Mouse (Mus musculus) spleen, embryonic (tissue): Measurements from ENCODE around the gene Trim80.

Experiments
- CTCF ChIA-PET: fragments of 350-600 bp; sonication (Branson Sonifier 250); formaldehyde crosslinking; loops from one replicate; lab custom pipeline; 2022; lab: Charles Lee

Trim80 gene

GRCm38 (mm10) chr11:115460976-115461375 lies 20.6 kb downstream of the Trim80 start:
- CTCF ChIA-PET: interaction anchor here (0.7 kb wide), 2 partner anchors 139 to 1140 kb away, joined by 3 to 5 read pairs; partner anchors contain the start of gene Ush1g

DNA sequence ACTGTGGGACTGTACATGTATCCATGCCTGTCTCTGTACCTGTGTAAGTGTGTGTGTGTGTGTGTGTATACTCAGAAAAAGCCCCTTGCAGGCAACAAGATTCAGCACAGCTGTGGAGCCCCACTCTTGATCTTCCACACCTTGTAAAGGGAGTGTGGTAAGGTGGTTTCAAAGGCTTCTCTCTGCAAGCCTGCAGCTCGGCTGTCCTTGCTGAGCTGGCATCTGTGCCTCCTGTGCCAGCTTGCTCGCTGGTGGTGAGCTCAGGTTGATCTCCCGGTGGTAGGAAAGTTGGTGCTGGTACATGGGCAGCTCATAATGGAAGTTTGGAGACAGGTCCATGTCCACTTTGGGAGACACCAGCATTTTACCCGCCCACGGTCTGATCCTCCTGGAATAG lies 21.5 kb downstream of the Trim80 start:
- CTCF ChIA-PET: interaction anchor here (0.7 kb wide), 2 partner anchors 140 to 1139 kb away, joined by 3 to 5 read pairs; partner anchors contain the start of gene Ush1g

DNA sequence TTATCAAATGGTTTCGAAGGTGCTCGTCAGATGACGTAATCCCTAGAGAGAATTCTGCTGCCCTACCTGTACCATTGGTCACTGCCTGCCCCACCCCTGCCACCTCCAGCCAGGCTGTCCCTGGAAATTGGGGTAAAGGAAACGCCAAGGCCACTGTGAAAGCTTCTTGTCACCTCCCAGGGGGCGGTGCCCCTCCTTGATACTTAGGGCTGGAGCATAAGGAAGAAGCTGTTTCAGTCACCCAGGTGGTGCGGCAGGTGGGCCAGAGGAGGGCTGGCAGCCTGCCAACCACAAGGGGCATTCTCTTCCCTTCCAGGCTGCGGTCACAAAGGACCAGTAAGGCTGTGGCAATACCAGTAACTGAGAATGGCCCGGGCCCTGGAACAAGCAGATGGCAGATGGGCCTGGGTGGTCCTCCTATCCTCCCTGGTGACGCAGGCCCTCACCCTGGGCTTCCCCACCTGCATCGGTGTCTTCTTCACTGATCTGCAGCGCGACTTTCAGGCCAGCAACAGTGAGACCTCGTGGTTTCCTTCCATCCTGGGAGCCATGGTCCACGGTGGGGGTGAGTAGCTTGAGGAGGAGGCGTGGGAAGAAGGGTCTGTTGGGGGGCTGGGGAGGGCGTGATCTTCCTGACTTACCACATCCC lies 22.0 kb downstream of the Trim80 start, which contains the start of gene Slc16a5:
Gene Slc16a5 (plus strand): TSS at position 232 of the 649 bp plus-strand sequence.
- CTCF ChIA-PET: no interaction called here

DNA sequence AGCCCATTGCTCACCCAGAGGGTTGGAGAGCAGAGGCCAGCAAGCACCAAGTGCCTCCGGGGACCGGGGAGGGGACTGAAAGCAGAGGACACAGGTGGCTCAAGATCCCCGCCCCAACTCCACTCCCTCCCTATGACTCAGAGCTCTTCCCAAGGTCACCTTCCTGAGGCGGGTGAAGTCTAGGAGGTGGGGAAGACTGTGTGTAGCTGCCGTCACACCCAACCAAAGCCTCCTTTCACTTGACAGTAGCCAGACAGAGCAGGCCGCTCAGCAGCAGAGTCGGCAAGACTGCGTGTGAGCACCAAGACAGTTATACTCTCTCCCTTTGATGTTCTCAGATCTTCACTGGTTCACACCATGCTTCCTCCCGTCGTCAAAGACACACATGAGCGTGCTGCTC lies 23.1 kb downstream of the Trim80 start:
- CTCF ChIA-PET: no interaction called here

- CTCF ChIA-PET: no interaction called here
Observed at GRCm38 (mm10) chr11:115464851-115465250, 24.5 kb downstream of the Trim80 start.

DNA sequence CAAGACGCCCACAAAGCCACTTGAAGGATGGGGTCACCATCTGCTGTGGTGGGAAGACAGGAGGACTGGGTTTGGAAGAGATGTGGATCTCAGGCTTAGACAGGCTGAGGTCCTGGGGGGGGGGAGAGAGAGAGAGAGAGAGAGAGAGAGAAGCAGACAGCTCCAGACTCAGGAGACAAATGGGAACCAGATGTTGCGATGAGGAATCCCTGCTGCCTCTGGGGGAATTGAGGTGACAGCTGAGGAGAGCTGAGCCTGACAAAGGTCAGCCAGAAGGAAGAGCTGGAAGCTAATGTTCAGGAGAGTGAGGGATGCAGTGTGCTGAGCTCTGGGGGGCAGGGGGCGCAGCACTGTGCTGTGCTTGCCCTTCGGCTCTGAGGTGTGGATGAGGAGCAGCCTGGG lies 26.9 kb downstream of the Trim80 start:
- CTCF ChIA-PET: interaction anchor here (0.7 kb wide), 1 partner anchor 61 kb away, joined by 7 read pairs; no protein-coding TSS in a partner anchor

- CTCF ChIA-PET: no interaction called here
Observed at GRCm38 (mm10) chr11:115472183-115472582, 31.8 kb downstream of the Trim80 start.

- CTCF ChIA-PET: no interaction called here
Observed at GRCm38 (mm10) chr11:115473626-115474275, 33.4 kb downstream of the Trim80 start.

GRCm38 (mm10) chr11:115475025-115475757 lies 34.8 kb downstream of the Trim80 start, which contains the start of gene Armc7:
TSS of gene Armc7 (plus strand) at chr11:115475667.
- CTCF ChIA-PET: interaction anchor here (0.6 to 1.1 kb wide), 4 partner anchors 9 to 153 kb away, joined by 3 to 5 read pairs (median 3); no protein-coding TSS in a partner anchor

DNA sequence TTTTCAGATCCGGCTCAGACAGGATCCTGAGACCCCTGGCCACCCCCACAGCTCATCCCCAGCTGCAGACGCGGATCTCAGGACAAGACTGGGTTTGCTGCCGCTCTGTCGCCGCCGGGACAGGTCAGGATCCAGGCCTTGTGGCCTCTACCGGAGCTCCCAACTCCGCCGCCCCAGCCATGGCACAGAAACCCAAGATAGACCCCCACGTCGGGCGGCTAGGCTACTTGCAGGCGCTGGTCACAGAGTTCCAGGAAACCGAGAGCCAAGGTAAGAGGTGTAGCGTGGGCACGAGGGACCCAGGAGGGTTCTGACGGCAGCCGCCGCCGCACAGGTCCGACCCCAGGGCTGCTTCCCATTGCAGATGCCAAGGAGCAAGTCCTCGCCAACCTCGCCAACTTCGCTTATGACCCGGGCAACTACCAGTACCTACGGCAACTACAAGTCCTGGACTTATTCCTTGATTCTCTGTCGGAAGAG lies 35.5 kb downstream of the Trim80 start:
- CTCF ChIA-PET: interaction anchor here (0.6 to 0.9 kb wide), 3 partner anchors 10 to 153 kb away, joined by 3 read pairs; no protein-coding TSS in a partner anchor

GRCm38 (mm10) chr11:115476630-115477029 lies 36.3 kb downstream of the Trim80 start:
- CTCF ChIA-PET: interaction anchor here (1.0 kb wide), 1 partner anchor 15 kb away, joined by 3 read pairs; the partner anchor contains the start of gene Nt5c

GRCm38 (mm10) chr11:115477388-115477787 lies 37.0 kb downstream of the Trim80 start:
- CTCF ChIA-PET: interaction anchor here (0.6 to 1.0 kb wide), 2 partner anchors 14 to 749 kb away, joined by 3 read pairs; partner anchors contain the start of gene Nt5c

DNA sequence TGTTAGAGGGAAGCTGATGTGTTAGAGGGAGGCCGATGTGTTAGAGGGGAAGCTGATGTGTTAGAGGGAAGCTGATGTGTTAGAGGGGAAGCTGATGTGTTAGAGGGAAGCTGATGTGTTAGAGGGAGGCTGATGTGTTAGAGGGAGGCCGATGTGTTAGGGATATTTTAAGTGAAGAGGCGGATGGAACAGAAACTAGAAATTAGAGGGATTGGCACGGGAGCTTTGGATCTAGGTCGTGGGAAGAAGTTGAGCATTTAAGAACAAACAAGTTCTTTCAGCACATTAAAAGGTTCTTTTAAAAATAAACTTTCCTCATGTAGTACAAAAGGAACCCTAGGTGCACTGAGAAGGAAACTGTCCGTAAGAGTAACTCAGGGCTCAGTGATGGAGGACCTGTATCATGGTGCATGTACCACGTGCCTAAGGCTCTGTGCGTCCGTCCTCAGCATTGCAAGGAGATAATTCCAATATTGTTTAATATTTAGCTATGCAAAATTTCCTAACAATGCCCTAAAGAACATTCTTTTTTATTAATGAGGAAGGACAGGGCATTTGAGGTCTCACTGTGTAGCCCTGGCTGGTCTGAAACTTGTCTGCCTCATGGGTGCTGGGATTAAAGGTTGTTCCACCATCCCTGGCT lies 38.1 kb downstream of the Trim80 start:
- CTCF ChIA-PET: interaction anchor here (0.5 to 0.7 kb wide), 3 partner anchors 66 to 172 kb away, joined by 3 to 8 read pairs (median 4); no protein-coding TSS in a partner anchor

- CTCF ChIA-PET: interaction anchor here (0.6 kb wide), 1 partner anchor 149 kb away, joined by 5 read pairs; no protein-coding TSS in a partner anchor
Observed at GRCm38 (mm10) chr11:115481553-115482259, 41.4 kb downstream of the Trim80 start.

DNA sequence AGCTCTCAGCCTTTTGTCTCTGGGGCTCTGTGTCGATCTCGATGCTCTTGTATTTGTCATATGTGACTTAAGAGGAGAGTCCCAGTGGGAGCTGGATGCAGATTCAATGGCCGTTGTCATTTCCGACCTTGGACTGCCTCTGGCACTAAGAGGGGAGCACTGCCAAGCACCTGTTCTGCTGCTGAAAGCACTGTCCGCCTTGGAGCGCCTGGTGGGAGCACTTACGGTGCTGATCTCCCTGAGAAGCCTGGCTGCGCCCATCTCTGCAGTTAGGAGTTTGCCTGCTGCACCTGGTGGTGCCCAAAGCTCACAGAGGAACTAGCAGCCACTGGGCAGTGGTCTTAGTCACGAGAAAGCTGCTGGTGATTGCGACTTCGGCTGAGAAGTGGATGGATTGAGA lies 42.9 kb downstream of the Trim80 start:
- CTCF ChIA-PET: no interaction called here

- CTCF ChIA-PET: no interaction called here
Observed at GRCm38 (mm10) chr11:115483726-115484125, 43.4 kb downstream of the Trim80 start.

- CTCF ChIA-PET: no interaction called here
Observed at GRCm38 (mm10) chr11:115485155-115485554, 44.8 kb downstream of the Trim80 start.

- CTCF ChIA-PET: interaction anchor here (0.5 to 0.6 kb wide), 2 partner anchors 16 to 133 kb away, joined by 3 to 8 read pairs; no protein-coding TSS in a partner anchor
Observed at GRCm38 (mm10) chr11:115488551-115489104, 48.3 kb downstream of the Trim80 start.
